Mouse (Mus musculus): ENCODE measurements at regions not wholly inside any gene's neighbourhood (a gene's known extent, or its start where the extent isn't known, plus 50 kb on each side); places are given as distances from the start of the nearest gene placed in this dataset.

GRCm38 (mm10) chr8:92618281-92618680, 55.8 kb upstream of the Irx6 start:
- no peak for DNase-seq (ENCODE audit: low read depth in 1 of 2, low spot score in 2 of 2)
- no peaks in the 10 kb centered on the region for H3K4me1 ChIP-seq (ENCODE audit: control insufficient read depth, insufficient read depth, insufficient read length)
- H3K36me3 ChIP-seq (ENCODE audit: control insufficient read depth, insufficient read depth, low read length): no peaks in the 10 kb centered on the region
- TF ChIP-seq CTCF (IDR thresholded peaks at IDR 0.05; ENCODE audit: extremely low read depth, insufficient read depth, insufficient read length, insufficient replicate concordance) (no peak), POLR2A (IDR thresholded peaks at IDR 0.05; ENCODE audit: low read depth, low read length) (no peak)
- no peak overlapping the region for H3K4me3 ChIP-seq (ENCODE audit: extremely low read depth, insufficient read depth, insufficient read length)
- WGBS: 89% methylated on average over 14 of the region's 14 CpGs
- H3K27me3 ChIP-seq (ENCODE audit: control insufficient read depth, insufficient read depth, low read length): no peaks in the 10 kb centered on the region
- H3K27ac ChIP-seq (ENCODE audit: insufficient read depth, low read length): no peak overlapping the region

Measured in spleen, adult 2 months (tissue).